Mouse (Mus musculus) layer of hippocampus, postnatal 36 days (tissue): Measurements from ENCODE around the gene Olfr691. TPM values are rescaled to one million over a fixed set of nuclear protein-coding genes. Genes with fewer than 3 reads are reported as not detected.
"Not testable (repeated sequence)": the region's sequence is repeated elsewhere in the genome, so short reads cannot be mapped to it uniquely, and the experiment has no call there.

Experiments
- DNase-seq, 2 experiments: peaks; one replicate each; pipeline ENCODE4 v3.0.0; 2022
- total RNA-seq, 2 experiments: library from RNA; stranded (reverse); gene quantifications; 2 replicates each; pipeline ENCODE4 v1.2.3; 2021

The Olfr691 gene
- total RNA-seq = under 1 TPM; 0.78 to 0.95 TPM

- DNase-seq = no peak
Measured at GRCm38 (mm10) chr7:105342170-105342569, at the start of gene Olfr691. Gene Olfr691 (minus strand): TSS chr7:105342270.

- no peak for DNase-seq
Measured at GRCm38 (mm10) chr7:105390236-105390635, 48.2 kb upstream of the Olfr691 start.

DNA sequence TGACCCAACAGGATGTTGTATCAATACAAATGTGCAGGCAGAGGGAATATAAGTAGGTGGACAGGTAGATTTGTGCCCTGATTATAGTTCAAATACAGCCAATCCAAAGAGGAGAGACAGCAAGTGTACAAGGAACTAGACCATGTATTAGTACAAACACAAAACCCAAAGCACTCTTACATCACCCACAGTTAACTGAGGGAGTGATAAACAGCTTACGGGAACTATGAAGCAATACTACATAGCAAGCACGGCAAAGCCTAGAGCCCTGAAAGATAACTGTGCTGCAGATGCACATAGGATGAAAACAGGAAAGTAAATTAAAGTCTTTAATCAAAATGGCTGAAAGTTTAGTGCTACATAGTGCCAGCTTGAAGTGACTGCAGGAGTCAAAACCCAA is 45.6 kb upstream of the Olfr691 start:
- DNase-seq = no peak

DNA sequence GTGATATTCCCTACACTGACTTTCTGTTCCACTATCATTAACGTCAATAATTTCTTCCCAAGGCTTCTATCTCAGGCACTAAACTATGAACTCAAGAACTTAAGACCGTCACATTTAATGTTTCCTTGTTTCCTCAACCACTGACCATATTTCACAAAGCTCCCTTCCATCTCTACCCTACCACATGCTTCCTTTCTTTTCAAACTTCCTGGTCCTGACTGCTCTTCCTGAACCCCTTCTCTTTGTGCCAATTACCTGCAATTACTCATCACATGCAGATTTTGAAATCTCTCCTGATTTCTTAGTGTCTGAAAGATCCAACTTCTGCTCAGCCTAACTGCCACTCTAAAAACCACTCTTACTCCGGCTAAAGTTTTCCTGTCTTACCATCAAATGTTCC is 38.3 kb upstream of the Olfr691 start:
- no peak for DNase-seq

DNA sequence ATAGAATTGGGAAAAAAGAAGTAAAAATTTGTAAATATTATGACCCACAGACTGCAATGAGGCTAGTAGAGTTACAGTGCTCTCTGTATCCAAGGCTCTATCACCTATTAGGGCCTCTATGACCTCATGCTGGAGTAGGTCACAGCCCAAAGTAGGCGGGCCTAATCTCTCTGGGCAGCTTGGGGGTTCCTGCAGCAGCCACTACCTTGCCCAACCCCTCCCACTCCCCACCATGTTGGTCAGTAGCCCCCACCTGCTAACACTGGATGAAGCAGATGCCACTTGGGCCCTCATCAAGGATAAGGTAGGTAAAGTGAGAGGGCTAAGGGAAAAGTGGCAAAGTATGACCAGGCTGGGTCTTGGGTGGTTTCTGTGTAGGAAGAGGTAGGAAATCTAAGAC is 32.8 kb upstream of the Olfr691 start, which contains the start of gene Gm5901:
Gm5901 (plus strand) TSS at position 173 of the 400 bp plus-strand sequence.
- no peak for DNase-seq

DNA sequence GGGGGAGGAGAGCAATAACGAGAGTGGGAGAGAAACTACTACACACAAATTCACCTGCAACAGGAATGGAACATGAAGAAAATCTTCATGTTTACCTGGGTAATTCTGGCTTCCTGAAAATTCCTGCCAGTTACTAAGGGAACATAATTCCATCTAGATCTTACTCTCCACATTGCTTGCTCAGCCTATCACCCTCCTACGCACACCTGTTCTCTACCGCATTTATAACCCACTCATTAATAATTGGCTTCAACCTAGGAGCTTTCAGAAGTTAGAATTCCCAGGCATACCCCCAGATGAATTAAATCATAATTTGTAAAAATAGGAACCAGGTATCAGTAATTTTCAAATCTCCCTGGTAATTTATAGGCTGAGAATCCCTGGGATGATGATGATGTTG is 31.9 kb upstream of the Olfr691 start:
- peak in 1 of 2 experiments; percentile 7 for DNase-seq

- no peak for DNase-seq
Measured at GRCm38 (mm10) chr7:105373509-105373908, 31.4 kb upstream of the Olfr691 start.

DNA sequence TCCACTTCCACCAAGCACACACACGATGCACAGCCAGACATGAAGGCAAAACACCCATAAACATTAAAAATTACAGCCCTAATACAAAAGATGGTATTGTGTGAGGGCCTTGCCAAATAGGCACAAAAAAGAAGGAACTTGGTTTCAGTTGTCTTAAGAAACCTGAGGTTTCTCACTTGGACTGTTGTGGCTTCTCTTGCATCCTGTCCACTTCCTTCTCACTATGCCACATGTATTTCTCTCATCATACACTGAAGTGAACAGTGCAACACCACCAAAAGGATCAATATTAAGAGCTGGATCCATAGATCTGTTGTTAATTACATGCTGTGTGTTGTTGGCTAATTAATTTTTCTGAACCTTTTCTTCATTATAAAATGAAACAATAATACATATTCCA is 30.8 kb upstream of the Olfr691 start:
- DNase-seq = no peak

GRCm38 (mm10) chr7:105368521-105368920 is 26.5 kb upstream of the Olfr691 start:
- no peak for DNase-seq

DNA sequence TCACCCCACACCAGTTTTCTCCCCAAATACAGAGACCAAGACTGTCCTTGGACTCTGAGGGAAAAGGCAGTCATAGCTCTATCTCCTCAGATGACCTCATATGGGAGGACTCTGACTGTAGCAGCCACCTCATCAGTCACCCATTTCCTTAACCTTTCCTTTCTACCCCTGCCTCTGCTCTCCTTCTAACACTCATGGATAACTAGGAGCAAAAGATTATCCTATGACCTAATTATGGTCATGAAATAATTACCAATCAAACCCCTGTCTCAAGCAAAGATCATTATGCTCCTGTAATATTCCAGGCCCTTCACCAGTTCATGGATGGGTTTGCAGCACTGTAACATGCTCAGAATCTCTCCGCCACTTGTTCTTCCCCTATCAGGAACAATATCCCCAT is 25.9 kb upstream of the Olfr691 start, which contains the start of gene Olfr692:
Olfr692 (plus strand) TSS at position 301 of the 400 bp plus-strand sequence.
- no peak for DNase-seq

DNA sequence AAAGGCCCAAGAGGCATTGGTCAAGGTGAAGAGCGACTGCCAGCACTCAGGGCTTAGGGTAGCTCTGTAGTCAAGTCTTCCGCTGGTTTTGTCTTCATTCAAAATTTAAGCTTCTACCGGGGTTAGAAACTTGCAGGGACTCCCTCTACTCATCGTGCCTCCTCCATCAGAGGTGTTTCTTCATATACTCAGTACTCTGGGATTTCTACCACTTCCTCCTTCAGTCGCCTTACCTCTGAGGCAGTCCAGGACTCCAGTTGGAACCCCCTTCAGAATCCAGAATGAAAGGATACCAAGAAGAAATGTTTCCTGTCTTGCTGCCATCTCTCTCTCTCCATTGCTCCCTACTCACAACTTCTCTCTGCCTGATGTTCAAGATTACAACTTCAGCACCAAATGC is 25.2 kb upstream of the Olfr691 start:
- DNase-seq = no peak

- DNase-seq = no peak
Measured at GRCm38 (mm10) chr7:105361713-105362112, 19.6 kb upstream of the Olfr691 start.

DNA sequence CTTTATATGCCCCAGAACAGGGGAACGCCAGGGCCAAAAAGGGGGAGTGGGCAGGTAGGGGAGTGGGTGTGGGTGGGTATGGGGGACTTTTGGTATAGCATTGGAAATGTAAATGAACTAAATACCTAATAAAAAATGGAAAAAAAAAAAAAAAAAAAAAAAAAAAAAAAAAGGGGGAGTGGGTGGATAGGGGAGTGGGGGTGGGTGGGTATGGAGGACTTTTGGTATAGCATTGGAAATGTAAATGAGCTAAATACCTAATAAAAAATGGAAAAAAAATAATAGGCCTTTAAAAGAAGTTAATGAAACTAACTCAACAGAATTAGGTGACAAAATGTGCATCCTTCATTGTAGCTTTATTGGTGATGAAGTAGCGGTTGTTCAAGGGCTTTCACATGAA is 14.4 kb upstream of the Olfr691 start:
- not testable (repeated sequence) for DNase-seq

DNA sequence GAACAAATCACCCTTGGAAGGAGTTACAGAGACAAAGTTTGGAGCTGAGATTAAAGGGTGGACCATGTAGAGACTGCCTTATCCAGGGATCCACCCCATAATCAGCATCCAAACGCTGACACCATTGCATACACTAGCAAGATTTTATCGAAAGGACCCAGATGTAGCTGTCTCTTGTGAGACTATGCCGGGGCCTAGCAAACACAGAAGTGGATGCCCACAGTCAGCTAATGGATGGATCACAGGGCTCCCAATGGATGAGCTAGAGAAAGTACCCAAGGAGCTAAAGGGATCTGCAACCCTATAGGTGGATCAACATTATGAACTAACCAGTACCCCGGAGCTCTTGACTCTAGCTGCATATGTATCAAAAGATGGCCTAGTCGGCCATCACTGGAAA is 14.0 kb upstream of the Olfr691 start:
- DNase-seq = not testable (repeated sequence)

DNA sequence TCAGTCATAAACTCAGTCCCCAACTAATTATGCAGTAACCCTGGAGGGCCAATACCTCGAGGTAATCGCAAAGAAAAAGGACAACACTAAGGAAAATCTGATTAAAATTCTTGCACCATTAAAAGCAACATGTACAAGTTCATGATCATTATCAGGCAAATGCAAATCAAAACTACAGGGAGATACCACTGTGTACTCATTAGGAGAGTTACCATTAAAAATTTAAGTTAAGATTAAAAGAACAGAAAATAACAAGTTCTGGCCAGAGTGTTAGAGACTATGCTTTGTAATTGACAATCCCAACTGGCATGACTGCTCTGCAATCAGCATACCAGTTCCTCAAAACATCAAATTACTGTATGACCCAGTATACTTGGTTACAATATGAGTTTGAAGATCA is 682 bp upstream of the Olfr691 start:
- DNase-seq = no peak

DNA sequence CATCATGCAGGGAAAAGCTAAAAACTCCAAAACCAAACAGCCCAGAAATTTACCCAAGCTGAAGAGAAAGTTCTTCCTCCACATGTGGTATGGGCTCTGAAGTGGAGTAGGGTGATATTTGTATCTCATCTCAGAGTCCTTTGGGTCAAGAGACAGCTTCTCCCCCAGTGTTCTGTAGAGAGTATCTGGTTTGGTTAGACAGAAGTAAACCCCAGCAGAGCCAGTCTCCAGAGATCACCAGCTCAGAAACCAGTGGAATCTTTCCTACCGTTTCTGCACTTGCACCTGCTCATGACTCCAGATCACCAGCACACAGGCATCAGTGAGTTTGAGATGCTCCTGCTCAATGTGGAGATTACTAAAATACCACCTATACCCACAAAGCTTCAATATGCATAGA is 8.1 kb downstream of the Olfr691 start, which contains the start of gene Olfr690:
Olfr690 (minus strand) TSS at position 101 of the 400 bp plus-strand sequence.
- no peak for DNase-seq

GRCm38 (mm10) chr7:105325302-105325701 is 16.8 kb downstream of the Olfr691 start:
- DNase-seq = no peak

- no peak for DNase-seq
Measured at GRCm38 (mm10) chr7:105310865-105311264, 31.2 kb downstream of the Olfr691 start, which contains the start of gene Olfr689. Gene Olfr689 (plus strand): TSS chr7:105311165.

GRCm38 (mm10) chr7:105290051-105290450 is 52.0 kb downstream of the Olfr691 start:
- DNase-seq = no peak

GRCm38 (mm10) chr7:105287795-105288194 is 54.3 kb downstream of the Olfr691 start, which contains the start of gene Olfr688:
Gene Olfr688 (plus strand): TSS chr7:105288095.
- no peak for DNase-seq

Other genes starting within 250 kb of the Olfr691 start
- not detected for gene Olfr680-ps1, start 249.5 kb downstream of the Olfr691 start, total RNA-seq
- gene Olfr681, start 225.4 kb downstream of the Olfr691 start, total RNA-seq = not detected
- not detected for gene Olfr683, start 195.3 kb downstream of the Olfr691 start, total RNA-seq
- not detected for gene Olfr684, start 178.6 kb downstream of the Olfr691 start, total RNA-seq
- gene Olfr685, start 156.3 kb downstream of the Olfr691 start, total RNA-seq = not detected
- gene Olfr686, start 134.8 kb downstream of the Olfr691 start, total RNA-seq = not detected
- not detected for gene Olfr688, start 54.2 kb downstream of the Olfr691 start, total RNA-seq
- gene Olfr689, start 31.1 kb downstream of the Olfr691 start, total RNA-seq = not detected
- gene Olfr690, start 8.2 kb downstream of the Olfr691 start, total RNA-seq = under 1 TPM; 0.42 to 0.51 TPM
- gene Olfr692, start 26.0 kb upstream of the Olfr691 start, total RNA-seq = not detected
- gene Gm5901, start 32.8 kb upstream of the Olfr691 start, total RNA-seq = not detected
- 10 to 100 TPM; 57.6 to 58.6 TPM for gene Fam160a2, start 57.8 kb upstream of the Olfr691 start, total RNA-seq
- under 1 TPM; 0.43 to 0.90 TPM for gene Cnga4, start 62.3 kb upstream of the Olfr691 start, total RNA-seq
- gene Cckbr, start 83.5 kb upstream of the Olfr691 start, total RNA-seq = 1 to 10 TPM; 5.9 to 6.6 TPM
- 10 to 100 TPM; 12.7 to 13.2 TPM for gene Cavin3, start 140.0 kb upstream of the Olfr691 start, total RNA-seq
- gene Smpd1, start 212.1 kb upstream of the Olfr691 start, total RNA-seq = 10 to 100 TPM; 78.8 to 87.0 TPM
- gene Apbb1, start 239.4 kb upstream of the Olfr691 start, total RNA-seq = 100 to 1,000 TPM; 352 to 385 TPM